Mouse (Mus musculus): ENCODE data around the gene Natd1.

DNA sequence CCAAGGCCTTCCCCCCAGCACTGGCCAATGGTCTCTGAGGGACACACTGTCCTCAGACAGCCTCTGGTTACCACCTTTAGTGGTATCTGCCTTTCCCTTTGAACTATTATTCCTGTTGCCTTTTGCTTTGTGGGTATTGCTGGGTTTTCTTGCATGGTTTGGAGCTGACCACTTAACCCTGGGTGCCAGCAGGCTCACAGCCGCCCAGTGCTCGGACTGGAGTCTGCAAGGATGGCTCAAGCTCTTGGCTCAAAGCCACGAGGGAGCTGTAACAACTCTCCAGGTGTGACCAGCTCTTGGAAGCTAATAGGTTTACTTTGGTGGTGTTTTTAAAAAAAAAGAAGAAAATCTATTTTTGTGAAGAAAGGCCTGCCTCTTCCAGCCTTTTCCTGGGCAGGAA is 37.8 kb upstream of the Natd1 start:
- TF ChIP-seq CTCF (IDR thresholded peaks at IDR 0.05; ENCODE audit: extremely low read depth, insufficient read length, insufficient replicate concordance, low read depth, low read length): no peak
- no peak for TF ChIP-seq POLR2A (IDR thresholded peaks at IDR 0.05; ENCODE audit: low read depth, low read length)

Measured in small intestine, adult 2 months (tissue).